Mouse (Mus musculus) forebrain, embryonic 16.5 days (tissue): ENCODE results near the gene Elavl4. TPM values are rescaled to one million over a fixed set of nuclear protein-coding genes. Genes with fewer than 3 reads are reported as not detected.

ENCODE experiments used
- ATAC-seq: fragments of 200-750 bp; cut with Nextera tagmentation; 2 replicates; pipeline ENCODE4 v1.8.0; 2017; ENCODE audit warnings: mild to moderate bottlenecking, moderate library complexity
- H3K27ac ChIP-seq: fragments of 300-500 bp; sonication (generic); 2 replicates; pipeline ENCODE4 v1.5.1; 2014; ENCODE audit warnings: low read length, control low read depth
- H3K27me3 ChIP-seq: fragments of 300-500 bp; sonication (generic); replicated peaks from 2 replicates; pipeline ENCODE4 v1.6.1; 2014; ENCODE audit warnings: low read length; ENCODE audit not compliant: control insufficient read depth, insufficient read depth
- H3K36me3 ChIP-seq: fragments of 300-500 bp; sonication (generic); 2 replicates; pipeline ENCODE4 v1.6.1; 2014; ENCODE audit not compliant: control insufficient read depth, insufficient read depth
- H3K4me1 ChIP-seq: fragments of 300-500 bp; sonication (generic); replicated peaks from 2 replicates; pipeline ENCODE4 v1.6.1; 2014; ENCODE audit warnings: low read length; ENCODE audit not compliant: control insufficient read depth, insufficient read depth
- H3K4me2 ChIP-seq: fragments of 300-500 bp; sonication (generic); 2 replicates; pipeline ENCODE4 v1.6.1; 2014; ENCODE audit warnings: mild to moderate bottlenecking, low read length, control low read depth
- H3K4me3 ChIP-seq: fragments of 300-500 bp; sonication (generic); replicated peaks from 2 replicates; pipeline ENCODE4 v1.5.1; 2014; ENCODE audit warnings: mild to moderate bottlenecking, low read length, control low read depth
- H3K9ac ChIP-seq: fragments of 300-500 bp; sonication (generic); replicated peaks from 2 replicates; pipeline ENCODE4 v1.6.1; 2014; ENCODE audit warnings: low read depth, low read length, control low read depth
- H3K9me3 ChIP-seq: fragments of 300-500 bp; sonication (generic); 2 replicates; pipeline ENCODE4 v1.6.1; 2016; ENCODE audit warnings: low read length; ENCODE audit not compliant: control insufficient read depth
- WGBS: fragments of 180-500 bp; shearing (Covaris S2); extraction: QIAGEN DNeasy Blood & Tissue Kit; methylation state at CpG from one replicate; pipeline ENCODE4 v1.1.7; 2014; 5-methylcytosine and 5-hydroxymethylcytosine counted together
- polyA plus RNA-seq: library from polyadenylated mRNA; unstranded; fragments of >200 nt; fragmentation: Nextera tagmentation; extraction: Ambion mirVana; gene quantifications from 2 replicates; pipeline ENCODE4 v1.2.1, GENCODE M21; 2015

Elavl4 gene
- polyA plus RNA-seq, 1 experiment from 2014 or later, result 254 TPM

DNA sequence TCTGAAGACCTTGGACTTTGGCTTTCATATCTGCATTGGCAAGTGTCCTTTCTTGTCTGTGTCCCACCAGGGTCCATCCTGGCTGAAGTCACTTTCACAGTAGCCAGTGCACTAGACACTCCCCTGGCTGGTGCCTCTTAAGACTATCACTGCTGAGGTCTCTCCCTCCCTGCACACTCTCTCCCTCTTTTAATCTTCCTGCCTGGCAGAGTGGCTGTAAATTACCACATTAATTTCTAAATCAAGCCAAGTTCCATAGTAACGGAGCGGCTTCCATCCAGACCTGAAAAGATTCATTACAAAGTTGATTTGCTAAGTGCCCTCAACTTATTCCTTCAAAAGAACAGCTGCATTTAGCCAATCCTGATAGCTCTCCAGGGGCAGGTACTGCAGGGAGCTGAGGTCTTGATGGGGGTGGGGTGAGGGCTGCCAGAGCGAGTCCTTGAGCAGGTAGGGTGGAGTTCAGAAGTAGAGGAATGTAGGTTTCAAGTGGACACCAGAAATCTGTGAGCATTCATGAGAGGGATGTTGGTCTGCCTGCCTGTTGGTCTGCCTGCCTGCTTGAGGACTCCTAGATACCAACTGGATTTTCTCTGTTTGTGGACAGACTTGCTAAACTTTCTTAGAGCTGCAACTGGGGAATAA is 194.1 kb downstream of the Elavl4 start:
- ATAC-seq, result no peak
- Histone ChIP-seq H3K9me3 (no peaks in the 10 kb centered on the region), H3K4me2 (no peak overlapping the region), H3K27ac (no peak overlapping the region), H3K4me3 (no peak overlapping the region), H3K27me3 (no peaks in the 10 kb centered on the region), H3K36me3 (no peaks in the 10 kb centered on the region), H3K4me1 (peaks cover 7% of the 10 kb centered on the region), H3K9ac (no peak overlapping the region)
- 36% methylated on average over 3 of the region's 3 CpGs for WGBS

DNA sequence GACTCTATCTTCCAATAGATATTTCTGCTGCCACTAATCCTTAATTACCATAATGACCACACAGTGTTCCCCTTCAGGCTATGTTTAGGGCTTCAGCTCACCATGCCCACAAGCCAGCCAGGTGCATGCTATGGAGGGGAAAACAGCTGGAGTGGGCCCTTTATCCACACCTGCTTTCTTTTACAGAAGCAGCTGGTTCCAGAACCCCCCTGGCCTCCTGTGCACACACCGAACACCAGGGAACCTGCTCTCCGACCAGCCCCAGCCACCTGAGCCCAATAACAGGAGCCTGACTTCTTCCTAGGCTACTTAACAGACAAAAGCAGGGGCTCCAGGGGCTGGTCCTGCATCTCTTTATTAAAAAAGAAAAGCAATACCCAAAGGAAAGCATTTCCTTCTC is 195.8 kb downstream of the Elavl4 start:
- no peak overlapping the region for H3K27ac ChIP-seq

More for the DNA sequence above, 195.8 kb downstream of the Elavl4 start:
- H3K27me3 ChIP-seq, result no peaks in the 10 kb centered on the region
- no peak for ATAC-seq
- H3K4me3 ChIP-seq, result no peak overlapping the region
- no peaks in the 10 kb centered on the region for H3K9me3 ChIP-seq
- no peaks in the 10 kb centered on the region for H3K36me3 ChIP-seq
- WGBS, result 45% methylated on average over 2 of the region's 2 CpGs
- no peak overlapping the region for H3K4me2 ChIP-seq
- no peak overlapping the region for H3K9ac ChIP-seq
- peaks cover 12% of the 10 kb centered on the region for H3K4me1 ChIP-seq

Other genes starting within 250 kb of the Elavl4 start
- 2.1 and 2.7 TPM in 2 replicates for gene Agbl4, start 45.8 kb upstream of the Elavl4 start, polyA plus RNA-seq